Mouse (Mus musculus) stomach, embryonic 15.5 days (tissue): ENCODE measurements around the gene Lonp1. TPM values are rescaled to one million over a fixed set of nuclear protein-coding genes. Genes with fewer than 3 reads are reported as not detected.
A peak's percentile ranks its signal among the peaks of the same experiment; 100 is the strongest.
"Not testable (repeated sequence)": the region's sequence is repeated elsewhere in the genome, so short reads cannot be mapped to it uniquely, and the experiment has no call there.

Experiments used
- ATAC-seq: fragments of 200-750 bp; cut with Nextera tagmentation; 2 replicates; pipeline ENCODE4 v1.8.0; 2017; ENCODE audit warnings: low read depth, moderate number of reproducible peaks, moderate TSS enrichment; ENCODE audit not compliant: insufficient read depth, low FRiP score
- H3K27ac ChIP-seq: fragments of 300-500 bp; sonication (generic); 2 replicates; pipeline ENCODE4 v1.5.1; 2015; ENCODE audit warnings: mild to moderate bottlenecking, inconsistent platforms
- H3K27me3 ChIP-seq: fragments of 300-500 bp; sonication (generic); replicated peaks from 2 replicates; pipeline ENCODE4 v1.6.1; 2015; ENCODE audit warnings: inconsistent platforms
- H3K36me3 ChIP-seq: fragments of 300-500 bp; sonication (generic); 2 replicates; pipeline ENCODE4 v1.6.1; 2015; ENCODE audit warnings: inconsistent platforms
- H3K4me1 ChIP-seq: fragments of 300-500 bp; sonication (generic); 2 replicates; pipeline ENCODE4 v1.6.1; 2015; ENCODE audit warnings: inconsistent platforms
- H3K4me2 ChIP-seq: fragments of 300-500 bp; sonication (generic); 2 replicates; pipeline ENCODE4 v1.6.1; 2015; ENCODE audit warnings: mild to moderate bottlenecking, inconsistent platforms
- H3K4me3 ChIP-seq: fragments of 300-500 bp; sonication (generic); replicated peaks from 2 replicates; pipeline ENCODE4 v1.5.1; 2015; ENCODE audit warnings: inconsistent platforms
- H3K9ac ChIP-seq: fragments of 300-500 bp; sonication (generic); 2 replicates; pipeline ENCODE4 v1.6.1; 2015; ENCODE audit warnings: inconsistent platforms
- H3K9me3 ChIP-seq: fragments of 300-500 bp; sonication (generic); 2 replicates; pipeline ENCODE4 v1.6.1; 2016; ENCODE audit warnings: inconsistent platforms
- WGBS: fragments of 180-500 bp; shearing (Covaris S2); methylation state at CpG from one replicate; pipeline ENCODE4 v1.1.7; 2015; 5-methylcytosine and 5-hydroxymethylcytosine counted together
- polyA plus RNA-seq: library from polyadenylated mRNA; unstranded; fragments of >200 nt; fragmentation: Nextera tagmentation; extraction: Ambion mirVana; gene quantifications from 2 replicates; pipeline ENCODE4 v1.2.1, GENCODE M21; 2015

Lonp1 gene
- polyA plus RNA-seq, 1 experiment from 2014 or later, result 59.1 TPM

- H3K9me3 ChIP-seq, result no peaks in the 10 kb centered on the region
- no peak overlapping the region for H3K27ac ChIP-seq
- H3K4me2 ChIP-seq, result no peak overlapping the region
- ATAC-seq, result no peak
- no peaks in the 10 kb centered on the region for H3K27me3 ChIP-seq
- 80% methylated on average over 4 of the region's 4 CpGs for WGBS
- peaks cover 21% of the 10 kb centered on the region for H3K4me1 ChIP-seq
- H3K4me3 ChIP-seq, result no peak overlapping the region
- H3K36me3 ChIP-seq, result peaks cover 63% of the 10 kb centered on the region
- no peak overlapping the region for H3K9ac ChIP-seq
Measured at GRCm38 (mm10) chr17:56615792-56616191, 10.9 kb downstream of the Lonp1 start.

GRCm38 (mm10) chr17:56615136-56615784 lies 11.4 kb downstream of the Lonp1 start:
- Histone ChIP-seq H3K4me3 (peak overlapping the region; percentile 72), H3K27ac (no peak overlapping the region), H3K9ac (0 out of 2 replicates have a peak overlapping the region, but pooled peaks have one; percentile 50), H3K36me3 (peaks cover 58% of the 10 kb centered on the region), H3K9me3 (no peaks in the 10 kb centered on the region), H3K4me2 (peak overlapping the region; percentile 82), H3K27me3 (no peaks in the 10 kb centered on the region), H3K4me1 (peaks cover 26% of the 10 kb centered on the region)
- no peak for ATAC-seq
- 81% methylated on average over 11 of the region's 11 CpGs for WGBS

GRCm38 (mm10) chr17:56614391-56615135 lies 12.1 kb downstream of the Lonp1 start:
- Histone ChIP-seq H3K4me1 (peaks cover 26% of the 10 kb centered on the region), H3K27me3 (no peaks in the 10 kb centered on the region), H3K4me3 (peak overlapping the region; percentile 72), H3K9ac (peak overlapping the region; percentile 50), H3K27ac (peak overlapping the region; percentile 18; the same call in 1 of the 2 replicates), H3K9me3 (no peaks in the 10 kb centered on the region), H3K36me3 (peaks cover 51% of the 10 kb centered on the region), H3K4me2 (peak overlapping the region; percentile 82)
- WGBS, result 24% methylated on average over 14 of the region's 14 CpGs
- no peak for ATAC-seq

- ATAC-seq, H3K27me3 ChIP-seq, H3K9me3 ChIP-seq: not testable (repeated sequence)
- peak overlapping the region; percentile 50 for H3K9ac ChIP-seq
- peak overlapping the region; percentile 72 for H3K4me3 ChIP-seq
- under 1% methylated on average over 26 of the region's 26 CpGs for WGBS
- H3K27ac ChIP-seq, result peak overlapping the region; percentile 92
- peaks cover 45% of the 10 kb centered on the region for H3K36me3 ChIP-seq
- peaks cover 27% of the 10 kb centered on the region for H3K4me1 ChIP-seq
- H3K4me2 ChIP-seq, result peak overlapping the region; percentile 82
Measured at GRCm38 (mm10) chr17:56613893-56614292, 12.8 kb downstream of the Lonp1 start.

GRCm38 (mm10) chr17:56613236-56613844 lies 13.3 kb downstream of the Lonp1 start, which contains the start of gene Rpl36:
Rpl36 (plus strand) TSS chr17:56613416.
- under 1% methylated on average over 52 of the region's 52 CpGs for WGBS
- H3K4me1 ChIP-seq, result peaks cover 32% of the 10 kb centered on the region
- H3K4me3 ChIP-seq, result peak within 1 kb of the TSS; percentile 72
- peak within 1 kb of the TSS; percentile 50 for H3K9ac ChIP-seq
- peak; percentile 61 for ATAC-seq
- H3K4me2 ChIP-seq, result peak within 1 kb of the TSS; percentile 82
- no peaks in the 10 kb centered on the region for H3K27me3 ChIP-seq
- peak within 1 kb of the TSS; percentile 92 for H3K27ac ChIP-seq
- no peaks in the 10 kb centered on the region for H3K9me3 ChIP-seq
- peaks cover 39% of the 10 kb centered on the region for H3K36me3 ChIP-seq

GRCm38 (mm10) chr17:56612565-56612939 lies 14.1 kb downstream of the Lonp1 start:
- not testable (repeated sequence) for H3K27me3 ChIP-seq, H3K9ac ChIP-seq, H3K4me3 ChIP-seq, H3K9me3 ChIP-seq, ATAC-seq, H3K4me2 ChIP-seq
- H3K36me3 ChIP-seq, result peaks cover 31% of the 10 kb centered on the region
- H3K27ac ChIP-seq, result 0 out of 2 replicates have a peak overlapping the region, but pooled peaks have one; percentile 11
- peaks cover 33% of the 10 kb centered on the region for H3K4me1 ChIP-seq
- 61% methylated on average over 10 of the region's 10 CpGs for WGBS

GRCm38 (mm10) chr17:56611861-56612564 lies 14.7 kb downstream of the Lonp1 start:
- Histone ChIP-seq H3K27me3 (no peaks in the 10 kb centered on the region), H3K27ac (0 out of 2 replicates have a peak overlapping the region, but pooled peaks have one; percentile 11), H3K4me1 (peaks cover 33% of the 10 kb centered on the region), H3K4me2 (no peak overlapping the region), H3K9me3 (no peaks in the 10 kb centered on the region), H3K36me3 (peaks cover 28% of the 10 kb centered on the region), H3K4me3 (no peak overlapping the region), H3K9ac (no peak overlapping the region; the same call in 1 of the 2 replicates)
- ATAC-seq, result no peak
- WGBS, result 20% methylated on average over 14 of the region's 14 CpGs

GRCm38 (mm10) chr17:56611323-56611722 lies 15.4 kb downstream of the Lonp1 start:
- H3K36me3 ChIP-seq, result peaks cover 28% of the 10 kb centered on the region
- no peak for ATAC-seq
- no peaks in the 10 kb centered on the region for H3K9me3 ChIP-seq
- WGBS, result 73% methylated on average over 2 of the region's 2 CpGs
- H3K27ac ChIP-seq, result no peak overlapping the region
- H3K4me2 ChIP-seq, result no peak overlapping the region
- peaks cover 33% of the 10 kb centered on the region for H3K4me1 ChIP-seq
- H3K4me3 ChIP-seq, result no peak overlapping the region
- H3K9ac ChIP-seq, result no peak overlapping the region
- H3K27me3 ChIP-seq, result no peaks in the 10 kb centered on the region

- ATAC-seq, result peak; percentile 86
- peak within 1 kb of the TSS; percentile 74 for H3K4me3 ChIP-seq
- H3K4me1 ChIP-seq, result peaks cover 28% of the 10 kb centered on the region
- H3K27me3 ChIP-seq, result no peaks in the 10 kb centered on the region
- H3K27ac ChIP-seq, result peak within 1 kb of the TSS; percentile 83
- H3K9me3 ChIP-seq, result no peaks in the 10 kb centered on the region
- H3K9ac ChIP-seq, result peak within 1 kb of the TSS; percentile 71
- 0% methylated on average over 44 of the region's 44 CpGs for WGBS
- H3K36me3 ChIP-seq, result peaks cover 30% of the 10 kb centered on the region
- peak within 1 kb of the TSS; percentile 83 for H3K4me2 ChIP-seq
Measured at GRCm38 (mm10) chr17:56609452-56610171, 17.1 kb downstream of the Lonp1 start, which contains the start of gene 2410015M20Rik. 2410015M20Rik (minus strand) TSS chr17:56609771.

- ATAC-seq, result no peak
- Histone ChIP-seq H3K27me3 (no peaks in the 10 kb centered on the region), H3K4me2 (peak overlapping the region; percentile 83), H3K4me3 (peak overlapping the region; percentile 74), H3K9ac (peak overlapping the region; percentile 71; the same call in 1 of the 2 replicates), H3K4me1 (peaks cover 23% of the 10 kb centered on the region), H3K9me3 (no peaks in the 10 kb centered on the region), H3K27ac (peak overlapping the region; percentile 83), H3K36me3 (peaks cover 33% of the 10 kb centered on the region)
- 47% methylated on average over 5 of the region's 5 CpGs for WGBS
Measured at GRCm38 (mm10) chr17:56608699-56609098, 18.0 kb downstream of the Lonp1 start.
